Mouse (Mus musculus) ES-E14 (cell line): ENCODE results near the gene Cryba4. TPM values are rescaled to one million over a fixed set of nuclear protein-coding genes. Genes with fewer than 3 reads are reported as not detected.

Experiments
- DNase-seq: peaks from one replicate; pipeline ENCODE4 v3.0.0-alpha.2; 2013; ENCODE audit warnings: low read depth, low spot score
- H3K27ac ChIP-seq: 2 replicates; pipeline ENCODE4 v1.5.1; 2012; ENCODE audit warnings: low read depth, mild to moderate bottlenecking, low read length, moderate library complexity, mixed read lengths; ENCODE audit not compliant: poor library complexity, insufficient read depth, severe bottlenecking
- H3K36me3 ChIP-seq: 2 replicates; pipeline ENCODE4 v1.6.1; 2012; ENCODE audit warnings: mild to moderate bottlenecking, low read length, moderate library complexity, mixed read lengths; ENCODE audit not compliant: control insufficient read depth, poor library complexity, insufficient read depth, severe bottlenecking
- H3K4me1 ChIP-seq, 2 experiments: fragments of 150-350 bp in 1 of 2; sonication (generic) in 1 of 2; 2 replicates each; pipeline ENCODE4 v1.6.1; 2012; ENCODE audit warnings: low read length in 2 of 2, mild to moderate bottlenecking in 1 of 2, mixed read lengths in 1 of 2; ENCODE audit not compliant: control insufficient read depth in 2 of 2, insufficient read depth in 2 of 2, poor library complexity in 1 of 2
- H3K4me3 ChIP-seq, 2 experiments: fragments of 150-350 bp in 1 of 2; sonication (generic) in 1 of 2; 2 replicates each; pipeline ENCODE4 v1.5.1; 2012; ENCODE audit warnings: low read length in 2 of 2, low read depth in 1 of 2, mild to moderate bottlenecking in 1 of 2, mixed read lengths in 1 of 2; ENCODE audit not compliant: insufficient read depth in 1 of 2, poor library complexity in 1 of 2, severe bottlenecking in 1 of 2
- H3K9ac ChIP-seq: 2 replicates; pipeline ENCODE4 v1.6.1; 2012; ENCODE audit warnings: low read depth, mild to moderate bottlenecking, low read length, mixed read lengths; ENCODE audit not compliant: poor library complexity, insufficient read depth, severe bottlenecking
- H3K9me3 ChIP-seq: fragments of 150-350 bp; sonication (generic); 2 replicates; pipeline ENCODE4 v1.6.1; 2012; ENCODE audit warnings: low read depth, mild to moderate bottlenecking, low read length; ENCODE audit not compliant: control insufficient read depth, insufficient read depth
- CHD2 ChIP-seq: IDR thresholded peaks from 2 replicates; pipeline ENCODE4 v1.6.1; 2014; ENCODE audit warnings: mild to moderate bottlenecking, low read depth, low read length, inconsistent platforms
- HCFC1 ChIP-seq: IDR thresholded peaks from 2 replicates; pipeline ENCODE4 v1.6.1; 2012; ENCODE audit warnings: low read length, inconsistent platforms, borderline replicate concordance; ENCODE audit not compliant: insufficient read depth
- MAFK ChIP-seq: IDR thresholded peaks from 2 replicates; pipeline ENCODE4 v1.6.1; 2014; ENCODE audit warnings: mild to moderate bottlenecking, low read depth, low read length, inconsistent platforms; ENCODE audit not compliant: insufficient read depth
- ZC3H11A ChIP-seq: IDR thresholded peaks from 2 replicates; pipeline ENCODE4 v1.6.1; 2012; ENCODE audit warnings: low read depth, mild to moderate bottlenecking, inconsistent platforms, low read length, borderline replicate concordance
- ZNF384 ChIP-seq: IDR thresholded peaks from 2 replicates; pipeline ENCODE4 v1.6.1; 2012; ENCODE audit warnings: low read depth, low read length, inconsistent platforms
- in situ Hi-C, 2 experiments: fragments of 600-800 bp; cut with MboI; formaldehyde crosslinking; loops; one replicate each; pipeline ENCODE4 v1.15.1; 2025; ENCODE audit warnings: low sequenced_read_pairs in 2 of 2, inconsistent platforms in 1 of 2; ENCODE audit not compliant: unreplicated experiment in 2 of 2
- total RNA-seq: library from RNA; depleted of rRNA; stranded (reverse); fragments of 300-350 nt; gene quantifications from 2 replicates; pipeline ENCODE4 v1.2.3, GENCODE M21; 2012

The Cryba4 gene
- total RNA-seq, 1 experiment, result 0.31 TPM

DNA sequence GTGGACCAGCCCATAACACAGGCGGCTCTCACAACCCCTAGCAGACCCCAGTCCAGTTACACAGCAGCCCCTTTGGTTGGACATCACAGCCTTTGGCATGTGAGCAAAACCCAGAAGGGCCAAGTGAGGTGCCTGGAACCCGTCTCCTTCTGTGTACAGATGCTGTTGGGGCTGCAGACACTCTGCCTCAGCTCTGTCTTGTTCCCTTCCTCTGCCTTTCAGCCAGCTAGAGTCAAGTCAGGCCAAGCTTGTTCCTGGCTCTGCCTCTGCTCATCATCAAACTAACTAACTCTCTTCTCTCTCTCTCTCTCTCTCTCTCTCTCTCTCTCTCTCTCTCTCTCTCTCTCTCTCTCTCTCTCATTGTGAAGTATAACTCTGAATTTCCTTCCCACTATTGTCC is 15.7 kb downstream of the Cryba4 start:
- Histone ChIP-seq H3K4me1 (peaks cover 0 to 2% of the 10 kb centered on the region in 2 experiments; a peak in 1 of 4 replicates), H3K9me3 (no peaks in the 10 kb centered on the region), H3K9ac (no peak overlapping the region), H3K27ac (no peak overlapping the region), H3K4me3 (no peak overlapping the region), H3K36me3 (no peaks in the 10 kb centered on the region)
- in situ Hi-C loops, result loop anchor here in 1 of 2 experiments (25.0 kb wide), 1 partner anchor 101 kb away; the partner anchor contains the start of genes Hps4, Srrd and Tfip11
- TF ChIP-seq MAFK, result no peak
- TF ChIP-seq ZNF384, result no peak
- TF ChIP-seq HCFC1, result no peak
- TF ChIP-seq CHD2, result no peak
- TF ChIP-seq ZC3H11A, result no peak
- DNase-seq, result no peak

- H3K4me1 ChIP-seq, result peaks cover 0 to 2% of the 10 kb centered on the region in 2 experiments; a peak in 1 of 4 replicates
These were observed 16.5 kb downstream of the Cryba4 start for GRCm38 (mm10) chr5:112235806-112236205.

DNA sequence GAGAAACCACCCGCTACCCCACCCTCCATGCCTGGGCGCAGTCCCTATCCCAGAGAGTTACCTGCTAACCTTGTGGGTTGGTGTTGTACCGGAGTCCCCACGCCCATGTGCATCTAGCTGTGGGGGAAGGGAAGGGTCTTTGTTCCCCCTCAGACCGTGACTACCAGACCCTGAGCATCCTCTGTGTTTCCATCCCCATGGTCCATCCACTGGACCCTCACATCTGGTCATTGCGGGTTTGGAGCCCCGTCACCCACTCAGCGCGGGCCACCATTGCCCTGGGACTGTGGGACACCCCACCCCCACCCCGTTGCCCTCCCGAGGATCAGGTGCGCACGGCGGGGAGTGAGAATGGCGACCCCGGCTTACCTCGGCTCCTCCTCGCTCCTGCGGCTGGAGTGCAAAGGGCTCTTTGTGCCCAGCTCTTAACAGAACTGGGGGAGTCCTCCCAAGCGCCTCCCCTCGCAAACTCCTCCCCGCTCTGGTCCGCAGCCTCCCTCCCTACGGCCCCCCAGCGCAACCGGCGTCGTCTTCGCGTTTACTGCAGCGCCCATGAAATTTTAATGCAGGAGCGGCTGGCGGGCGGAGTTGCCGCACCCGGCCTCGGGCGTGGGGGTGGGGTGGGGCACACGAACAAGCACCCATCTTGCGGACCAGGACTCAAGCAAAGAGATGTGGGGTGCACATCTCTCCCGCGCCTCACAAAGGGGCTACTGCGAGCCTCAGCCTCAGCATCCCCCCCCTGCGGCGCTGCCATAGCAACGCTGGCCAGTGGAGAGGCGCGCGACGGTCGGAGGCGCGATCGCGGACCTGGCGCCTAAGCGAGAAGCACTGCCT is 23.9 kb downstream of the Cryba4 start:
- DNase-seq, result no peak
- no peaks in the 10 kb centered on the region for H3K36me3 ChIP-seq
- no peaks in the 10 kb centered on the region for H3K9me3 ChIP-seq
- in situ Hi-C loops, result loop anchor here in 1 of 2 experiments (25.0 kb wide), 1 partner anchor 109 kb away; the partner anchor contains the start of genes Hps4, Srrd and Tfip11
- H3K4me1 ChIP-seq, result peaks cover 0 to 14% of the 10 kb centered on the region in 2 experiments; a peak in 2 of 4 replicates
- H3K4me3 ChIP-seq, result peak overlapping the region; percentile 53 to 60
- no peak for TF ChIP-seq ZNF384
- no peak for TF ChIP-seq MAFK
- no peak for TF ChIP-seq HCFC1
- no peak for TF ChIP-seq CHD2
- no peak for TF ChIP-seq ZC3H11A
- H3K9ac ChIP-seq, result peak overlapping the region; percentile 15; the same call in 1 of the 2 replicates
- H3K27ac ChIP-seq, result no peak overlapping the region

More at GRCm38 (mm10) chr5:112235806-112236205, 16.5 kb downstream of the Cryba4 start:
- in situ Hi-C loops, result loop anchor here in 1 of 2 experiments (25.0 kb wide), 1 partner anchor 101 kb away; the partner anchor contains the start of genes Hps4, Srrd and Tfip11
- TF ChIP-seq ZC3H11A (no peak), CHD2 (no peak), MAFK (no peak), ZNF384 (no peak), HCFC1 (no peak)
- H3K36me3 ChIP-seq, result no peaks in the 10 kb centered on the region
- H3K4me3 ChIP-seq, result no peak overlapping the region
- no peak overlapping the region for H3K27ac ChIP-seq
- H3K9ac ChIP-seq, result no peak overlapping the region
- H3K9me3 ChIP-seq, result no peaks in the 10 kb centered on the region
- DNase-seq, result peak; percentile 74

- H3K36me3 ChIP-seq, result no peaks in the 10 kb centered on the region
- H3K9me3 ChIP-seq, result no peaks in the 10 kb centered on the region
- peaks cover 0 to 14% of the 10 kb centered on the region in 2 experiments; a peak in 2 of 4 replicates for H3K4me1 ChIP-seq
- TF ChIP-seq CHD2 (no peak), ZNF384 (no peak), ZC3H11A (no peak), HCFC1 (no peak), MAFK (no peak)
- peak overlapping the region; percentile 53 to 60; a peak in 2 of 4 replicates for H3K4me3 ChIP-seq
- peak overlapping the region; percentile 31; the same call in 1 of the 2 replicates for H3K9ac ChIP-seq
- in situ Hi-C loops, result loop anchor here in 1 of 2 experiments (25.0 kb wide), 1 partner anchor 109 kb away; the partner anchor contains the start of genes Hps4, Srrd and Tfip11
- DNase-seq, result no peak
- no peak overlapping the region for H3K27ac ChIP-seq
These were observed 24.4 kb downstream of the Cryba4 start for GRCm38 (mm10) chr5:112227898-112228239.
